Mouse (Mus musculus): ENCODE measurements around the gene Hoxc4.

The Hoxc4 gene

GRCm38 (mm10) chr15:103038701-103039480 lies 20.2 kb downstream of the Hoxc4 start:
- DNase-seq (ENCODE audit: low spot score in 2 of 2), result no peak

- DNase-seq (ENCODE audit: low spot score in 2 of 2), result no peak
Observed at GRCm38 (mm10) chr15:103039609-103040008, 20.9 kb downstream of the Hoxc4 start.

- no peak for DNase-seq (ENCODE audit: low spot score in 2 of 2)
Observed at GRCm38 (mm10) chr15:103040601-103041000, 21.9 kb downstream of the Hoxc4 start.

GRCm38 (mm10) chr15:103041613-103042012 lies 22.9 kb downstream of the Hoxc4 start:
- DNase-seq (ENCODE audit: low spot score in 2 of 2), result no peak

GRCm38 (mm10) chr15:103042209-103042608 lies 23.5 kb downstream of the Hoxc4 start:
- DNase-seq (ENCODE audit: low spot score in 2 of 2), result no peak

GRCm38 (mm10) chr15:103051670-103052069 lies 32.9 kb downstream of the Hoxc4 start:
- no peak for DNase-seq (ENCODE audit: low spot score in 2 of 2)

- DNase-seq (ENCODE audit: low spot score in 2 of 2), result no peak
Observed at GRCm38 (mm10) chr15:103053210-103053609, 34.5 kb downstream of the Hoxc4 start.

- no peak for DNase-seq (ENCODE audit: low spot score in 2 of 2)
Observed at GRCm38 (mm10) chr15:103056396-103056795, 37.7 kb downstream of the Hoxc4 start.

GRCm38 (mm10) chr15:103058715-103059114 lies 40.0 kb downstream of the Hoxc4 start:
- no peak for DNase-seq (ENCODE audit: low spot score in 2 of 2)

- DNase-seq (ENCODE audit: low spot score in 2 of 2), result no peak
Observed at GRCm38 (mm10) chr15:103059393-103059992, 40.8 kb downstream of the Hoxc4 start.

GRCm38 (mm10) chr15:103060021-103060340 lies 41.2 kb downstream of the Hoxc4 start:
- no peak for DNase-seq (ENCODE audit: low spot score in 2 of 2)

- no peak for DNase-seq (ENCODE audit: low spot score in 2 of 2)
Observed at GRCm38 (mm10) chr15:103060341-103061130, 41.8 kb downstream of the Hoxc4 start.

- no peak for DNase-seq (ENCODE audit: low spot score in 2 of 2)
Observed at GRCm38 (mm10) chr15:103061131-103061825, 42.5 kb downstream of the Hoxc4 start.

- DNase-seq (ENCODE audit: low spot score in 2 of 2), result no peak
Observed at GRCm38 (mm10) chr15:103061988-103062387, 43.3 kb downstream of the Hoxc4 start.

GRCm38 (mm10) chr15:103065642-103066041 lies 46.9 kb downstream of the Hoxc4 start:
- no peak for DNase-seq (ENCODE audit: low spot score in 2 of 2)

GRCm38 (mm10) chr15:103067701-103068100 lies 49.0 kb downstream of the Hoxc4 start:
- DNase-seq (ENCODE audit: low spot score in 2 of 2), result no peak

GRCm38 (mm10) chr15:103069173-103069572 lies 50.4 kb downstream of the Hoxc4 start:
- DNase-seq (ENCODE audit: low spot score in 2 of 2), result no peak

GRCm38 (mm10) chr15:103071266-103071665 lies 52.5 kb downstream of the Hoxc4 start:
- no peak for DNase-seq (ENCODE audit: low spot score in 2 of 2)

GRCm38 (mm10) chr15:103074663-103075415 lies 56.1 kb downstream of the Hoxc4 start:
- no peak for DNase-seq (ENCODE audit: low spot score in 2 of 2)

GRCm38 (mm10) chr15:103077673-103078072 lies 58.9 kb downstream of the Hoxc4 start:
- DNase-seq (ENCODE audit: low spot score in 2 of 2), result no peak

GRCm38 (mm10) chr15:103082622-103083021 lies 63.9 kb downstream of the Hoxc4 start:
- no peak for DNase-seq (ENCODE audit: low spot score in 2 of 2)

Data from heart, adult 9 months (tissue).